Mouse (Mus musculus): ENCODE data around the gene Pah. TPM values are rescaled to one million over a fixed set of nuclear protein-coding genes. Genes with fewer than 3 reads are reported as not detected.

Gene Pah
- total RNA-seq, 2 experiments from 2014 or later = not detected

GRCm38 (mm10) chr10:87501659-87502042 is 19.9 kb upstream of the Pah start:
- ATAC-seq (replicated peaks; ENCODE audit: low FRiP score, poor library complexity, severe bottlenecking) = no peak

GRCm38 (mm10) chr10:87502283-87502682 is 19.3 kb upstream of the Pah start:
- ATAC-seq (replicated peaks; ENCODE audit: low FRiP score, poor library complexity, severe bottlenecking) = no peak

- ATAC-seq (replicated peaks; ENCODE audit: low FRiP score, poor library complexity, severe bottlenecking) = no peak
Observed at GRCm38 (mm10) chr10:87503946-87504345, 17.6 kb upstream of the Pah start.

- no peak for ATAC-seq (replicated peaks; ENCODE audit: low FRiP score, poor library complexity, severe bottlenecking)
Observed at GRCm38 (mm10) chr10:87508581-87508980, 13.0 kb upstream of the Pah start.

GRCm38 (mm10) chr10:87513052-87513451 is 8.5 kb upstream of the Pah start:
- ATAC-seq (replicated peaks; ENCODE audit: low FRiP score, poor library complexity, severe bottlenecking) = no peak

- no peak for ATAC-seq (replicated peaks; ENCODE audit: low FRiP score, poor library complexity, severe bottlenecking)
Observed at GRCm38 (mm10) chr10:87518585-87518984, 3.0 kb upstream of the Pah start.

- no peak for ATAC-seq (replicated peaks; ENCODE audit: low FRiP score, poor library complexity, severe bottlenecking)
Observed at GRCm38 (mm10) chr10:87520401-87521116, 1.0 kb upstream of the Pah start.

GRCm38 (mm10) chr10:87534172-87534571 is 12.6 kb downstream of the Pah start:
- no peak for ATAC-seq (replicated peaks; ENCODE audit: low FRiP score, poor library complexity, severe bottlenecking)

GRCm38 (mm10) chr10:87545759-87546158 is 24.2 kb downstream of the Pah start:
- no peak for ATAC-seq (replicated peaks; ENCODE audit: low FRiP score, poor library complexity, severe bottlenecking)

- no peak for ATAC-seq (replicated peaks; ENCODE audit: low FRiP score, poor library complexity, severe bottlenecking)
Observed at GRCm38 (mm10) chr10:87546299-87547234, 25.0 kb downstream of the Pah start.

- peak; percentile 61; the same call in 1 of the 2 replicates for ATAC-seq (replicated peaks; ENCODE audit: low FRiP score, poor library complexity, severe bottlenecking)
Observed at GRCm38 (mm10) chr10:87552726-87553125, 31.1 kb downstream of the Pah start.

- ATAC-seq (replicated peaks; ENCODE audit: low FRiP score, poor library complexity, severe bottlenecking) = no peak
Observed at GRCm38 (mm10) chr10:87556441-87556840, 34.8 kb downstream of the Pah start.

- no peak for ATAC-seq (replicated peaks; ENCODE audit: low FRiP score, poor library complexity, severe bottlenecking)
Observed at GRCm38 (mm10) chr10:87563818-87564217, 42.2 kb downstream of the Pah start.

GRCm38 (mm10) chr10:87565712-87566111 is 44.1 kb downstream of the Pah start:
- ATAC-seq (replicated peaks; ENCODE audit: low FRiP score, poor library complexity, severe bottlenecking) = no peak

- no peak for ATAC-seq (replicated peaks; ENCODE audit: low FRiP score, poor library complexity, severe bottlenecking)
Observed at GRCm38 (mm10) chr10:87572500-87572899, 50.9 kb downstream of the Pah start.

GRCm38 (mm10) chr10:87586696-87587095 is 65.1 kb downstream of the Pah start:
- ATAC-seq (replicated peaks; ENCODE audit: low FRiP score, poor library complexity, severe bottlenecking) = no peak

GRCm38 (mm10) chr10:87593916-87594315 is 72.3 kb downstream of the Pah start:
- no peak for ATAC-seq (replicated peaks; ENCODE audit: low FRiP score, poor library complexity, severe bottlenecking)

- no peak for ATAC-seq (replicated peaks; ENCODE audit: low FRiP score, poor library complexity, severe bottlenecking)
Observed at GRCm38 (mm10) chr10:87596361-87597074, 74.9 kb downstream of the Pah start.

- no peak for ATAC-seq (replicated peaks; ENCODE audit: low FRiP score, poor library complexity, severe bottlenecking)
Observed at GRCm38 (mm10) chr10:87597075-87597677, 75.6 kb downstream of the Pah start.

GRCm38 (mm10) chr10:87602151-87602550 is 80.6 kb downstream of the Pah start:
- no peak for ATAC-seq (replicated peaks; ENCODE audit: low FRiP score, poor library complexity, severe bottlenecking)
